Mouse (Mus musculus) liver, postnatal 0 days (tissue): ENCODE results near the gene Cdk16. TPM values are rescaled to one million over a fixed set of nuclear protein-coding genes. Genes with fewer than 3 reads are reported as not detected.

ENCODE experiments used
- ATAC-seq: fragments of 200-750 bp; cut with Nextera tagmentation; 2 replicates; pipeline ENCODE4 v1.8.0; 2017; ENCODE audit warnings: mild to moderate bottlenecking, moderate library complexity
- DNase-seq: peaks from one replicate; pipeline ENCODE4 v3.0.0-alpha.2; 2016
- H3K27ac ChIP-seq: fragments of 300-500 bp; sonication (generic); 2 replicates; pipeline ENCODE4 v1.5.1; 2014; ENCODE audit warnings: antibody characterized with exemption, moderate library complexity, mild to moderate bottlenecking, low read depth
- H3K27me3 ChIP-seq: fragments of 300-500 bp; sonication (generic); 2 replicates; pipeline ENCODE4 v1.6.1; 2014; ENCODE audit warnings: low read length, control low read depth, mixed read lengths; ENCODE audit not compliant: insufficient read depth
- H3K36me3 ChIP-seq: fragments of 300-500 bp; sonication (generic); replicated peaks from 2 replicates; pipeline ENCODE4 v1.6.1; 2014; ENCODE audit warnings: mild to moderate bottlenecking, control low read depth, low read length, moderate library complexity, mixed read lengths; ENCODE audit not compliant: insufficient read depth
- H3K4me1 ChIP-seq: fragments of 300-500 bp; sonication (generic); 2 replicates; pipeline ENCODE4 v1.6.1; 2014; ENCODE audit warnings: antibody characterized with exemption, mild to moderate bottlenecking, control low read depth; ENCODE audit not compliant: insufficient read depth
- H3K4me2 ChIP-seq: fragments of 300-500 bp; sonication (generic); 2 replicates; pipeline ENCODE4 v1.6.1; 2014; ENCODE audit warnings: low read depth, mild to moderate bottlenecking, low read length, moderate library complexity, mixed read lengths
- H3K4me3 ChIP-seq: fragments of 300-500 bp; sonication (generic); 2 replicates; pipeline ENCODE4 v1.5.1; 2014; ENCODE audit warnings: low read depth, low read length
- H3K9ac ChIP-seq: fragments of 300-500 bp; sonication (generic); replicated peaks from 2 replicates; pipeline ENCODE4 v1.6.1; 2014; ENCODE audit warnings: mild to moderate bottlenecking, moderate library complexity
- H3K9me3 ChIP-seq: fragments of 300-500 bp; sonication (generic); 2 replicates; pipeline ENCODE4 v1.6.1; 2016; ENCODE audit warnings: mild to moderate bottlenecking, control low read depth, low read length, mixed read lengths
- CTCF ChIP-seq: sonication (generic); IDR thresholded peaks from 2 replicates; pipeline ENCODE4 v1.5.1; 2016; ENCODE audit warnings: antibody characterized with exemption, low read depth
- EP300 ChIP-seq: IDR thresholded peaks from 2 replicates; pipeline ENCODE4 v1.6.1; 2016; ENCODE audit warnings: antibody characterized with exemption, low read depth, mild to moderate bottlenecking
- WGBS: fragments of 180-500 bp; shearing (Covaris S2); extraction: QIAGEN DNeasy Blood & Tissue Kit; methylation state at CpG from one replicate; pipeline ENCODE4 v1.1.7; 2014; ENCODE audit not compliant: insufficient replicate concordance; 5-methylcytosine and 5-hydroxymethylcytosine counted together
- polyA plus RNA-seq: library from polyadenylated mRNA; unstranded; fragments of >200 nt; fragmentation: Nextera tagmentation; extraction: Ambion mirVana; gene quantifications from 2 replicates; pipeline ENCODE4 v1.2.1, GENCODE M21; 2015

Cdk16 gene
- polyA plus RNA-seq, 1 experiment from 2014 or later = 15.3 TPM

DNA sequence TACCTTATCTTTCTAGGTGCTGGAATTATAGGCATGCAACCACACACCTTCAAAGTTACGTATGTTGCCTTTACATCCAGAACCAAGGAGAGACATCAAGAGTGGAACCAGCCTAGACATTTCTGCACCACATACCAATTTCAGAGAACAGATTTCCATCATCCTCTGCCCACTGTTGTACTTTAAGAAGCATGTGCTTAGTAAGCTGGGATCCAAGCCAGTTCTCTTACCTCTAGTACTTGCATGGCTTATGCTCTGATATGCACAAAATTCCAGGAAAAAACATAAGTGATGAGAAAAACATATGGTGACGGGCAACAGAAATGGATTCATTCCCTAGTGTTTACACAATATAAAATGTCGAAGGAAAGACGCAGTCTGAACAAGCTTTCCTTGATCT lies 48.7 kb downstream of the Cdk16 start:
- Histone ChIP-seq H3K27ac (no peak overlapping the region), H3K4me1 (no peaks in the 10 kb centered on the region), H3K4me3 (no peak overlapping the region), H3K4me2 (no peak overlapping the region), H3K27me3 (no peaks in the 10 kb centered on the region), H3K9ac (no peak overlapping the region), H3K9me3 (no peaks in the 10 kb centered on the region), H3K36me3 (no peaks in the 10 kb centered on the region)
- 88% methylated on average over 4 of the region's 4 CpGs for WGBS
- ATAC-seq = no peak
- DNase-seq = no peak
- no peak for TF ChIP-seq EP300
- no peak for TF ChIP-seq CTCF

DNA sequence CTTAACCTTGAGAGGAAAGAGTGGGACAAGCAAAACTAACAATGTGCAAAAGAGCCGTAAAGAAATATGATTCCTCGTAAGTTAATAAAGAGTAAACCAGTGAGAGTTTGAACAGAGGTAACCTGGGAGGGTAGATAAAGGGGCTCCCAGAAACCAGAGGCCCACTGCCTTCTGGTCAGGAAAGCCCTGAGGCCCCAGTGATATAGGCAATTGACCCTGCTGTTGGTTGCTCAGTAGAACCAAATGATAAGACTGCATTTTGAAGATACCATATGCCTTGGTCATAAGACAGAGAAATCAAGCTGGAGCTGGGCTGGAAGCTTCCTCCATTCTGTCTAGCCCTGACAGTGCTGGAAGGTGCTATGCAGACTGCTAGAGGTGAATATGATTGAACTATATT lies 61.1 kb downstream of the Cdk16 start:
- no peak overlapping the region for H3K4me2 ChIP-seq
- 68% methylated on average over 2 of the region's 2 CpGs for WGBS
- no peak for ATAC-seq
- no peak overlapping the region for H3K9ac ChIP-seq
- H3K9me3 ChIP-seq = no peaks in the 10 kb centered on the region
- no peak for DNase-seq
- H3K4me1 ChIP-seq = no peaks in the 10 kb centered on the region
- TF ChIP-seq CTCF (no peak), EP300 (no peak)
- H3K4me3 ChIP-seq = no peak overlapping the region
- no peaks in the 10 kb centered on the region for H3K36me3 ChIP-seq
- H3K27me3 ChIP-seq = no peaks in the 10 kb centered on the region
- H3K27ac ChIP-seq = no peak overlapping the region

Other genes starting within 250 kb of the Cdk16 start
- gene Rgn, start 138.2 kb upstream of the Cdk16 start, polyA plus RNA-seq = 328 and 357 TPM in 2 replicates
- gene Rbm10, start 70.5 kb upstream of the Cdk16 start, polyA plus RNA-seq = 12.2 and 14.9 TPM in 2 replicates
- gene Ndufb11, start 70.3 kb upstream of the Cdk16 start, polyA plus RNA-seq = 245 and 254 TPM in 2 replicates
- gene Uba1, start 29.6 kb upstream of the Cdk16 start, polyA plus RNA-seq = 42.9 and 50.4 TPM in 2 replicates
- 1.9 and 2.0 TPM in 2 replicates for gene Usp11, start 16.0 kb downstream of the Cdk16 start, polyA plus RNA-seq
- gene Araf, start 109.9 kb downstream of the Cdk16 start, polyA plus RNA-seq = 36.1 and 37.5 TPM in 2 replicates
- 1.7 and 2.2 TPM in 2 replicates for gene Timp1, start 182.2 kb downstream of the Cdk16 start, polyA plus RNA-seq
- 0.05 TPM in 1 of 2 replicates, not detected in the other for gene Syn1, start 233.1 kb downstream of the Cdk16 start, polyA plus RNA-seq
- 63.8 TPM in 2 replicates for gene Cfp, start 243.6 kb downstream of the Cdk16 start, polyA plus RNA-seq